Mouse (Mus musculus): ENCODE results near the gene Akt2.

GRCm38 (mm10) chr7:27621028-27621427 lies 29.7 kb downstream of the Akt2 start:
- TF ChIP-seq CTCF (IDR thresholded peaks at IDR 0.05; ENCODE audit: low read depth, low read length) (no peak), POLR2A (IDR thresholded peaks at IDR 0.05; ENCODE audit: borderline replicate concordance, low read depth, low read length) (no peak)

Measured in bone marrow macrophage, adult 2 months (primary cell).